Mouse (Mus musculus) kidney, adult 8-10 months (tissue): ENCODE data around the gene Fcrls.

Experiments used
- DNase-seq, 2 experiments: peaks; one replicate each; pipeline ENCODE4 v3.0.0; 2022

The Fcrls gene

DNA sequence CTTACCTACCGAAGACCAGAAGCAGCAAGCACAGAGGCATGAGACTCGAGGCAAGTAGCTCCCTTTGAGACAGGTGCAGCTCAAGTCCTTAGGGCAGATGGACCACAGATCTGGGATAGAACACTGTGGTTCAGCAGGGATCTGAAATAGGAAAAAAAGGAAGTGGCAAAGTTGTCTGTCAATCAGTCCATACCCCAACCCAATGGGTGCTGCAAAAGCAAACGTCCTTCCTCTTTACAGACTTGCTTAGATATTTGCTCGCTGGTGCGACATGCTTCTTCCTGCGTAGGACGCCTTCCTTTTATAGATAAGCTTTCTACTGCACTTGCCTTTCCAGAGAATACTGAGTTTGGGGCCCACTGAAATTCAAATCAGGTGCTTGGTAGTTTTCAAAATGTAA, at the start of gene Fcrls:
Gene Fcrls (minus strand): TSS at position 303 of the 400 bp plus-strand sequence.
- DNase-seq: no peak

DNA sequence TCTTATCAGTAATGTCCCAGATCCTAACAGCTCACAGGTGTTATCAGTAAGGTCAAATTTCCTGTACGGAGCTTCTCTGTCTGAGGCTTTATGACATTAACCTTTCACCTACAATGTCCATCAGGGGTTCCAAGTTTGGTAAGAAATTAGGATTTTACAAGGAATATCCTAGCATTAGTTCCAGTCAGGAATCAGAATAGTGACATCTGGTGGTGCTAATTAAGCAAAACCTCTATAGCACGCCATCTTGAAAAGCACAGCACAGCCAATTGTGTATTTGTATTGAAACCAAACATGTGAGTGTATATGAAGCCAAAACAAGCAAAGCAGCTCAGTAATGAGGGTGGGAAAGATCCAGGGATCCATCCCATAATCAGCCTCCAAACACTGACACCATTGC, 46.4 kb upstream of the Fcrls start:
- no peak for DNase-seq

DNA sequence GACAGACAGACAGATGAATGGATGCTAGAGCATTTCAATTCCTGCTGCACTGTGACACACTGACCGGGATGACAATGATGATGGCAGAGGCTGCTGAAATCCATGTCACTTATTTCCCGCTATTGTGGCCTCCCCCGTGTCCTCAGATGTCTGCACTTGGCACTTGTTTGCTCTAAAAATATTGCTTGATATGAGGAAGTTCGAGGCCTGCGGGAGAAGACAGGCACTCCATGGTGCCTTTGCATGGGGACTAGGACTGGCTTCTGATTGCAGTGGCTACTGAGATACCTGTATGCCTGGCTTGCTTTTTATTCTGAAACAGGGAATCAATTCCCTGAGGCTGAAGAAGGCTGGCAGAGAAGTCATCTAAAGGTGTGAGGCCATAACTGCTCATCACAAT, 36.4 kb upstream of the Fcrls start:
- no peak for DNase-seq

DNA sequence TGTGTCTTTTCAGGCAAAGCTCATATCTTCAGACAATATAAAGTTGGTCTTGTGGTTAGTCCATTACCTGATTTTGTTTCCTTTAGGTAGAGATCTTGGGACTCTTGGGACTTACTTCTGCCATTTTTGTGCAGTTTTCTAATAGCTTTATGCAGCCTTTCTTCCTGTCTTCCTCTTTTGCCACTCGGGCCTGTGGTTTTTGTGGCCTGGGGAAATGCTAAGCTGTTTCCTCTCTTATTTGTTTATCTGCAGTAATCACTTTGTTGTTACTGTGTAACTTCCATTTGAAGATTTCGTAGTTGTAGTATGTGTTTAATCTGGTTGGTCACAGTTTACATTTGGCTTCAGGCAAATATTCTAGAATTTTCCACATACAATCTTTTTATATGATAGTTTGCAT, 10.8 kb upstream of the Fcrls start:
- no peak for DNase-seq

DNA sequence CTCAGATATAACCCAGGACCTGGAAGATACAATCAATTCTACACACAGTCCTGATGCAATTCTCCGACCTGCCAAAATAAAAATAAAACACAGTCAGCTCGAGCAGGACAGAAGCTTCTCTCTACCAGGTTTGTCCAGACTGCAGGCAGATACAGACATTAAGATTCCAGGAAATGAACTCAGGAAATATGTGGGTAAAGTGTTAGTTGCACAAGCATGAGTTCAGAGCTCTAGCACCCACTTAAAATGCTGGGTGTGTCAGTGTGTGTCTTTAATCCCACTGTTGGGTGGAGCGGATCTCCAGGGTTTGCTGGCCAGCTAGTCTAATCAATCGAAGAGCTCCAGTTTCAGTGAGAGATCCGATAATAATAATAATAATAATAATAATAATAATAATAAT, 3.0 kb upstream of the Fcrls start:
- DNase-seq: no peak

DNA sequence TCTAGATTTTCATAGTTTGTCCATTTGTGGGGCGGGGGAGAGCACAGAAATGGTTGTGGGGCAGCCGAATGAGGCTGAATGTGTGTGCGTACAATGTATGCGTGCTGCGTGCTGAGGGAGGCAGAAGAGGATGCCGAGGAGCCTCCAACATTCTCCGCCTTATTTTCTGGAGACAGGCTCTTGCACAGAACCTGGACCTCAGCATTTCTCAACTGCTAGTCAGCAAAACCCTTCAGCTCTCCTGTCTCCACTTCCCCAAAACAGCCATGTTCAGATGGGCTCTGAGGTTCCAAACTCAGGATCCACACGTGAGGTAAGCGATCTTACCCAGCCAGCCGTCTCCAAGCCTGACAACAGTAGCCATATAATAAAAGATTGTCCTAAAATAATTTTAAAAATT, 8.3 kb downstream of the Fcrls start:
- no peak for DNase-seq

DNA sequence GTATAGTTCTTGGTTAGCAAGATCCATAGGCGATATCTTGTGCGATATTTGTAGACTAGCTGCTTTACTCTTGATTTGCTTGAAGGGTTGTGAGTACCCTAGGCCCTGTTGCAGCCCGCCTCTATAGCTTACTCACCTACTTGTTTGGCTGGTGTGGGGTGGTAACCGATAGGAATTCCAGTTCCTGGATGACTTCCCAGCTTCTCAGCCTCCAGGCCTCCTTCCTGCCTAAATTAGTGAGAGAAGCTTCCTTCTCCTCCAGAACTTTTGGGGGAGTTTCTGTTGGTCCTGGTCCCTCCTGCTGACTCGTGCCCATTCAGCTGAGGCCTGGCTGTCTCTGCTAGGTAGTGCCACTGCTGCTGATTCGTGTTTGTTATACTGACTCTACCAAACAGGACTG, 14.0 kb downstream of the Fcrls start:
- DNase-seq: peak in 1 of 2 experiments; percentile 5

DNA sequence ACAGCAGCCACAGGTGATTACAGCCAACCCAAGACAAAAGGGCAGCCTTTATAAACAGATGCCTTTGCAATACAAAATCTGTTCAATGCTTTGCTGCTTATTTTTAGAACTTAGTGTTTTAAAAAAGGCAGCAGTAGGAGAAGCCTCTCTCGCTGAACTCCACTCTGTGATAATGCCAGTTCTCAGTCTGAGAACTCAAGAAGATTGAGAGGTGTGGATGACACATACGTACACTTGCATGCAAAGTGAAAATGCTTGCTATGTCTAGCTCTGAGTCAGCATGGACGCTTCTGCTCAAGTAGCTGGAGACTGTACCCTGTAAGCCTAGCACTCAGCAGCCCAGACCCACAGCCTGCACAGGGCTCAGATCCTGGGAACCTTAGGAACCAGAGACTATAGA, 16.2 kb downstream of the Fcrls start:
- DNase-seq: no peak

DNA sequence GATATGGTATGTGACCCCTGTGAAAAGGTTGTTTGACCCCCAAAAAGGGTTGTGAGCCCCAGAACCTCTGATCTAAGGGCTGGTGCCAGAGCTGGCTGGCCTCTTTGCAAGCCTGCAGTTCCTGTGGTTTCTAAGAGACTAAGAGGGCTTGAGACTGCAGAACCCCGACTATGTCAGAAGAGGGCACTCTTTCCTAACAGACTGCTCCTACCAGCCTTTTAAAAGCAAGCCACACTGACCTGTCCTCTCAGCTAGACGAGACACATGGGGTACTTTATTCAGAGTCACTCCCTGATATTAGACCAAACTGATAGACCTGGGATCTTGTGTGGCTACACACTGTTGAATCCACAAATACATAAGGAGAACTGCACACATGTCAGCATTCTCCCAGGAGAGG, 19.9 kb downstream of the Fcrls start:
- peak; percentile 13 to 26 for DNase-seq

DNA sequence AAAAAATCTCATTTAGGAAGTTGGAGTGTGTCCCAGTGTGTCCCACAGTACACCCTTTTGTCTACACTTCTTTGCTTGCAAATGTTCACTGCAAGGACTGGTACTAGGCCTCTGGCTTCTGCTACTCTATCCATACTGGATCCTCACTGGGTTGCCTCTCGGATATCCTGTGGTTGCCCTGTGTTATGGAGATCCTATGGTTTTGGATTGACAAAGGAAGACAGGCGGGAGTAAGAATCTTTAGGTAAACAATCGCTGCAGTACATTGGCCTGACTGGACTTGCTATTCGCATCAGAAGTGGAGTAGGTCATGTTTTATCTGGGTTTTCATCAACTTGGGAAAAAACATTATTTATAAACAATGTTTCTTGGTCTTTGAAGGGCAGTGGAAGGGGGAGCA, 22.6 kb downstream of the Fcrls start:
- DNase-seq: no peak

DNA sequence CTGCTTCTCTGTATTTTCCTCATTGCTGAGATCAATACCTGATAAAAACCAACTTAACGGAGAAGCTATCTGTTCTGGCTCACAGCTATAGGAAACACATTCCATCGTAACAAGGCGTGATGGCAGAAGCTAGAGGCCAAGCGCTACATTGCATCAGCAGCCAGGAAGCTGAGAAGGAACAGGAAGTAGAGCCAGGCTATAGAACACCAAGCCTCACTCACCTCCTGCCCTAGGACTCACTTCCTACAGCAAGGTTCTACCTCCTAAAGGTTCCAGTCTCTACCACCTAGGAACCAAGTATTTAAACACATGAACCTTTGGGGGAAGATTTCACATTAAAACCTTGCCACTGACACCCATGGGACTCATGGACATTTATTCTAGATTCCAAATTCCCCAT, 39.9 kb downstream of the Fcrls start:
- no peak for DNase-seq

DNA sequence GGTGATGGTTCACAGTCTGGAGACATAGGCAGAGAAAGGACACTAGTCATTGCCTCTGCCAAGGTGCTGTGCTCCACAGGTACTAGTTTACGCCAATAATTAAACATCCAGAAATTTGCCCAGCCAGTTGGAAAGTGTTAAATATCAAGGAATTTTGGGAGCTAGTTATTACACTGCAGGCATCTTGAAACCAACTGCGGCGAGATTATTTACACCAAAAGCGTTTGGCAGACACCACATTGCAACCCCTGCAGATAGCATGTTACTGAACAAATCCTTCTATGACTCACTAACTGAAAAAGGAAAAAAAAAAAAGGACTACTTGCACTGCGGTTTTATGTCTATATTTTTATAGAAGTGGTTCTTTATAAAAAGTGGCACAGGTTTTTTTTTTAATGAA, 41.2 kb downstream of the Fcrls start:
- no peak for DNase-seq

DNA sequence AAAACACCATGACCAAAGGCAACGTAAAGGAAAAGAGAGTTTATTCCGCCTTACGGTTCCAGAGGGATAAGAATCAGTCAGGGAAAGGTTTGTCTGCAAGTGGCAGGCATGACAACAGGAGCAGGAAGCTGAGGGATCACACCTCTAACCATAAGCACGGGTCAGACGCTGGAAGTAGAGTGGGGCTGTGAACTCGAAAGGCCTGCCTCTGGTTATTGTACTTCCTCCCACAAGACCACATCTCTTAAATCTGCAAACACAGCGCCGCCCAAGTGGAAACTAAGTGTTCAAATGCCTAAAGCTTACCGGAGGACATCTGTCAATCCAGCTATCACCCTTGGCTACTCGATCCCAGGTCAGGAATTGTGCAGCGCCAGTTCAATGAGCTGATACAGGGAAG, 48.4 kb downstream of the Fcrls start:
- DNase-seq: no peak

DNA sequence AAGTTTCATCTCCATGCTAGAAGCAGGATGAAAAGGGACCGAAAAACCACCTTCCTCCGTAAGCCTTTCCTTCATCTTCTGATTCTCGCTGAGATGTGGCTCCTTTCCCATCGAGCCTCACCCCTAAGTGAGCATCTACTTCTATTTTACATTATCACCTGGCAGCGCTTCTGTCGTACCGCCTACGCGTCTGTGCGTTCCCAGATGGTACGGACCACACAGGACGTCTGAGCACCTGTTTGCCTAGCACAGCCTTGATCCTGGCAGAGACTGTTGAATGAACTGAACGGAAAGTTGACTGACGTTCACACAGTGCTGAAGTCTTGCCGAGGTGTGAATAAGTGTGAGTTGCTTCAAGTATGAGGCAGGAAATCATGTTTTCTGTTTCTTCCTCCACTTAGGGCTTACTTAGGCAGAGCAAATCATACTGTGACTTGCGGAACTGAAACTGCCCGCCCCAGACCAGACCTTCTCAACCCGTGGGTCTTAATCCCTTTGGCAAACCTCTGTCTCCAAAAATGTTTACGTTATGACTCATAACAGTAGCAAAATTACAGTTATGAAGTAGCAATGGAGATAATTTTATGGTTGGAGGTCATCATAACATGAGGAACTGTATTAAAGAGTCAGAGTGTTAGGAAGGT, 49.2 kb downstream of the Fcrls start:
- DNase-seq: no peak

DNA sequence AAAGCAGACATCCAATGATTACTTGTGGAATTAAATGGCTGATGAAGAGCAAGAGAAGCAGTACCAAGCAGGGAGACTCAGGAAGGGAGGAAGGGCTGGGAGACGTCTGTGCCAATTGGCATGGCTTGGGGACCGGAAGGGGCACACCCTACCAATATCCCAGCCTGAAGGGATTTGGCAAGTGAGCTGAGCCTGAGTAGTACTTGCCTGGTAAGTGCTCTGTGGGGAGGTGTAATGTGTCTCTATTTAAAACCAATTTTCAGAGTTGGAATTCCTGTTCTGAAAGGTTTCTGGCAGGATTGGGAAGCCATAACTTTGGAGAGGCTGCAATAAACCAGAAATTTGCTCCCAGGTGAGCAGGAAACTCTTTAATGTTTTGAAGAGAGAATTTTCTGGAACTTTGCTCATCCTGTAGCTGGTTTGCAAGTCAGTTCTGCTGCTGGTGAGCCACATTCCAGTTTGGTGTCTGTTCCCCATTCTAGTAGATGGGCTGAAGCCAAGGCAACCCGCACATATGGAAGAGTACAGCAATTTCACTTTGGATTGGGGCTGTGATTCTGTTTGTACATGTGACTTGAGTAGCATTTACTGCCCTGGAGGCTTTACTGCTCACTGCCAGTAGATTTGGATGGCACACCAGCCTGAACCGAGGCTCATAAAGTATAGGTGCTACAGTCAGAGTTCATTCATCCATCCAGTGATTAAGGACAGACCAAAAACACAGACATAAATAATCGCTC, 57.0 kb downstream of the Fcrls start:
- no peak for DNase-seq
